Comparison of ENCODE assay signal across 35 mouse cellular contexts in genomic region chr16:49633502-49633901, GRCm38 (mm10).
A peak's percentile ranks its signal among the peaks of the same experiment; 100 is the strongest.
DNase-seq lines count a peak whose midpoint lies in the region; ATAC-seq lines count a peak whose summit lies in the region.
"Had no signal": no experiment of that assay in that cellular context is flagged by ENCODE, and none has a peak within 500 bp of the region (broad histone marks: within the 10 kb centered on the region; RNA-seq: fewer than 3 reads in every experiment).

No protein-coding gene starts in this region.

- no peaks in the 10 kb centered on the region for H3K9me3 ChIP-seq in hindbrain, embryonic 13.5 days
- H3K9me3 ChIP-seq: embryonic facial prominence, embryonic 15.5 days; heart, embryonic 13.5 days; hindbrain, embryonic 10.5 days; kidney, embryonic 15.5 days; limb, embryonic 10.5 days; limb, embryonic 15.5 days; liver, embryonic 13.5 days; megakaryocyte, embryonic 14.5 days; midbrain, embryonic 12.5 days; neural tube, embryonic 12.5 days had no signal

- intact Hi-C loops in left cerebral cortex, postnatal 4 days (cut with DNase I), result loop anchor here (10.0 kb wide), 1 partner anchor 221 kb away; no protein-coding TSS in a partner anchor
- intact Hi-C loops in left cerebral cortex, postnatal 14 days (cut with DNase I), result no loop called here

- H3K27me3 ChIP-seq in hindbrain, embryonic 13.5 days, result no peaks in the 10 kb centered on the region
- H3K27me3 ChIP-seq: embryonic facial prominence, embryonic 15.5 days; heart, embryonic 13.5 days; kidney, embryonic 15.5 days; limb, embryonic 15.5 days; liver, embryonic 13.5 days; megakaryocyte, embryonic 14.5 days; midbrain, embryonic 12.5 days; neural tube, embryonic 12.5 days had no signal

- no peaks in the 10 kb centered on the region for H3K4me1 ChIP-seq in hindbrain, embryonic 13.5 days (replicated peaks)
- H3K4me1 ChIP-seq: embryonic facial prominence, embryonic 15.5 days; heart, embryonic 13.5 days; hindbrain, embryonic 10.5 days; kidney, embryonic 15.5 days; limb, embryonic 10.5 days; limb, embryonic 15.5 days; liver, embryonic 13.5 days; megakaryocyte, embryonic 14.5 days; midbrain, embryonic 12.5 days; neural tube, embryonic 12.5 days had no signal

- peak; percentile 95 for ATAC-seq in frontal cortex, adult (ENCODE audit: low TSS enrichment)
- no peak for ATAC-seq in hindbrain, embryonic 13.5 days (ENCODE audit: low FRiP score)
- ATAC-seq: forebrain, embryonic 14.5 days; hindbrain, embryonic 16.5 days; lung, postnatal 0 days; Patski had no signal

- no peak overlapping the region for H3K4me2 ChIP-seq in hindbrain, embryonic 13.5 days
- H3K4me2 ChIP-seq: embryonic facial prominence, embryonic 15.5 days; heart, embryonic 13.5 days; kidney, embryonic 15.5 days; limb, embryonic 15.5 days; liver, embryonic 13.5 days; midbrain, embryonic 12.5 days; neural tube, embryonic 12.5 days had no signal

- 89% methylated on average over 5 of the region's 5 CpGs for WGBS in hindbrain, embryonic 13.5 days

- H3K27ac ChIP-seq in hindbrain, embryonic 13.5 days, result no peak overlapping the region
- H3K27ac ChIP-seq: embryonic facial prominence, embryonic 15.5 days; heart, adult 2 months; heart, embryonic 13.5 days; hindbrain, embryonic 10.5 days; kidney, embryonic 15.5 days; limb, embryonic 10.5 days; limb, embryonic 15.5 days; liver, embryonic 13.5 days; midbrain, embryonic 12.5 days; neural tube, embryonic 12.5 days; stomach, postnatal 0 days had no signal

- DNase-seq in frontal cortex, postnatal 10 days (ENCODE audit: low spot score in 2 of 2), result no peak
- peak; percentile 29 to 36 for DNase-seq in left cerebral cortex, adult 9 months (ENCODE audit: low spot score in 2 of 2)
- DNase-seq in left cerebral cortex, postnatal 4 days, result no peak
- peak; percentile 28 to 69 for DNase-seq in left cerebral cortex, postnatal 14 days (ENCODE audit: low spot score in 2 of 2)
- no peak for DNase-seq in heart, postnatal 4 days
- DNase-seq: adrenal gland, postnatal 14 days; cerebellum, adult 11-12 months; cerebellum, adult 9-11 months; heart, adult 2 months; heart, postnatal 10 days; kidney, adult 18-20 months; kidney, postnatal 25 days; liver, embryonic 13.5 days; lung, adult 18-20 months; lung, postnatal 4 days; right cerebral cortex, postnatal 4 days; thymus, adult 2 months; thymus, postnatal 36 days had no signal

- no peak overlapping the region for H3K4me3 ChIP-seq in hindbrain, embryonic 13.5 days
- H3K4me3 ChIP-seq: embryonic facial prominence, embryonic 15.5 days; heart, adult 2 months; heart, embryonic 13.5 days; hindbrain, embryonic 10.5 days; kidney, embryonic 15.5 days; limb, embryonic 10.5 days; limb, embryonic 15.5 days; liver, embryonic 13.5 days; megakaryocyte, embryonic 14.5 days; midbrain, embryonic 12.5 days; myocyte; neural tube, embryonic 12.5 days had no signal

- no peak overlapping the region for H3K9ac ChIP-seq in hindbrain, embryonic 13.5 days
- H3K9ac ChIP-seq: embryonic facial prominence, embryonic 15.5 days; heart, embryonic 13.5 days; kidney, embryonic 15.5 days; limb, embryonic 15.5 days; liver, embryonic 13.5 days; midbrain, embryonic 12.5 days; neural tube, embryonic 12.5 days had no signal

- H3K36me3 ChIP-seq in hindbrain, embryonic 13.5 days, result no peaks in the 10 kb centered on the region
- H3K36me3 ChIP-seq: embryonic facial prominence, embryonic 15.5 days; heart, embryonic 13.5 days; hindbrain, embryonic 10.5 days; kidney, embryonic 15.5 days; limb, embryonic 10.5 days; limb, embryonic 15.5 days; liver, embryonic 13.5 days; midbrain, embryonic 12.5 days; neural tube, embryonic 12.5 days had no signal

Comparison
In these comparisons a context has a peak if more than half of its experiments do, and no peak if none do; other contexts are left out.
1. DNase-seq: peak in left cerebral cortex, adult 9 months (2 of 2) and left cerebral cortex, postnatal 14 days (2 of 2); none in frontal cortex, postnatal 10 days (0 of 2), left cerebral cortex, postnatal 4 days (single experiment) and heart, postnatal 4 days (single experiment).